Mouse (Mus musculus): ENCODE measurements around the gene Grik5.

GRCm38 (mm10) chr7:25072716-25073390 is 707 bp upstream of the Grik5 start:
- TF ChIP-seq POLR2A (IDR thresholded peaks at IDR 0.05; ENCODE audit: borderline replicate concordance, control insufficient read depth, low read depth, low read length), result no peak
- no peak for TF ChIP-seq CTCF (IDR thresholded peaks at IDR 0.05; ENCODE audit: control insufficient read depth, insufficient read depth, low read length)
